Comparison of ENCODE assay signal across 12 mouse cellular contexts in the genomic region with DNA sequence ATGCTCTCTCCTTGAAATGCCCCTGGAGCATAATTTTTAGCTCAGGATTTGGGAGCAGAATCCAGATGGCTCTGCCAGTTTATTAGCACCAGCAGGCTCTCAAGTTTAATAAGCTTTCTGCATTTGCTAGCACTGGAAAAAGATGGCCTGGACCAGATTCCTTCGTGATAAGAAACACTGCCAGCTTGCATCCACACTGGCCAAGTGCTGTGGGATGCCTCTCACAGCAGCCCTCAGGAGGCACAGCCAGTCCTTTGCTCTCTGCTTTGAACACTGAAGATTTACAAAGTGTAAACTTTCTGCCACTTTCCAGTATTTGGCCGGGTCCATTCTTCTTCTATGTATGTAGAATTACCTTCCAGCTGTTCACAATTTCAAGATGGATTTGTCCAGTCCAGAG.
DNase-seq lines count a peak whose midpoint lies in the region; ATAC-seq and TF ChIP-seq lines count a peak whose summit lies in the region.
"Had no signal": no experiment of that assay in that cellular context is flagged by ENCODE, and none has a peak within 500 bp of the region (broad histone marks: within the 10 kb centered on the region; RNA-seq: fewer than 3 reads in every experiment).

No protein-coding gene starts in this region.

- no peaks in the 10 kb centered on the region for H3K36me3 ChIP-seq in heart, embryonic 13.5 days
- H3K36me3 ChIP-seq in embryonic facial prominence, embryonic 11.5 days (replicated peaks; ENCODE audit: control insufficient read depth, insufficient read depth, low read depth, low read length) = no peaks in the 10 kb centered on the region
- no peaks in the 10 kb centered on the region for H3K36me3 ChIP-seq in limb, embryonic 13.5 days
- H3K36me3 ChIP-seq: embryonic facial prominence, embryonic 15.5 days; liver, embryonic 15.5 days had no signal

- H3K27ac ChIP-seq in heart, embryonic 13.5 days (replicated peaks) = peak overlapping the region; percentile 93
- H3K27ac ChIP-seq in layer of hippocampus, adult 2 months = peak overlapping the region; percentile 32; the same call in 1 of the 2 replicates
- peak overlapping the region; percentile 22; the same call in 1 of the 2 replicates for H3K27ac ChIP-seq in embryonic facial prominence, embryonic 11.5 days (replicated peaks; ENCODE audit: low read depth, low read length)
- H3K27ac ChIP-seq in limb, embryonic 13.5 days = peak overlapping the region; percentile 81
- H3K27ac ChIP-seq: embryonic facial prominence, embryonic 15.5 days; kidney, postnatal 0 days; liver, embryonic 15.5 days had no signal

- peaks cover 29% of the 10 kb centered on the region for H3K4me1 ChIP-seq in heart, embryonic 13.5 days
- no peaks in the 10 kb centered on the region for H3K4me1 ChIP-seq in embryonic facial prominence, embryonic 11.5 days (ENCODE audit: control insufficient read depth, insufficient read depth, low read length)
- peaks cover 18% of the 10 kb centered on the region for H3K4me1 ChIP-seq in limb, embryonic 13.5 days
- H3K4me1 ChIP-seq: embryonic facial prominence, embryonic 15.5 days; liver, embryonic 15.5 days had no signal

- WGBS in heart, embryonic 13.5 days = 27% methylated on average over 2 of the region's 2 CpGs
- WGBS in embryonic facial prominence, embryonic 11.5 days = 33% methylated on average over 2 of the region's 2 CpGs
- 26% methylated on average over 2 of the region's 2 CpGs for WGBS in limb, embryonic 13.5 days

- no peak for TF ChIP-seq CTCF in layer of hippocampus, adult 2 months (conservative IDR thresholded peaks at IDR 0.05)

- peak overlapping the region; percentile 65; the same call in 1 of the 2 replicates for H3K9ac ChIP-seq in heart, embryonic 13.5 days
- no peak overlapping the region for H3K9ac ChIP-seq in embryonic facial prominence, embryonic 11.5 days (replicated peaks; ENCODE audit: low read length)
- no peak overlapping the region for H3K9ac ChIP-seq in limb, embryonic 13.5 days
- H3K9ac ChIP-seq: embryonic facial prominence, embryonic 15.5 days; forebrain, postnatal 0 days; liver, embryonic 15.5 days had no signal

- H3K9me3 ChIP-seq in heart, embryonic 13.5 days = no peaks in the 10 kb centered on the region; the same call in 1 of the 2 replicates
- H3K9me3 ChIP-seq in embryonic facial prominence, embryonic 11.5 days (replicated peaks; ENCODE audit: control insufficient read depth, low read length) = no peaks in the 10 kb centered on the region
- H3K9me3 ChIP-seq in limb, embryonic 13.5 days = no peaks in the 10 kb centered on the region
- H3K9me3 ChIP-seq: embryonic facial prominence, embryonic 15.5 days; liver, embryonic 15.5 days had no signal

- ATAC-seq in heart, embryonic 13.5 days (ENCODE audit: extremely low read depth, insufficient number of reproducible peaks, low FRiP score, low TSS enrichment) = no peak
- ATAC-seq in embryonic facial prominence, embryonic 11.5 days (replicated peaks; ENCODE audit: insufficient number of reproducible peaks, low FRiP score, low TSS enrichment, low read depth) = no peak
- ATAC-seq in limb, embryonic 13.5 days (ENCODE audit: low FRiP score, low read depth) = peak; percentile 55
- ATAC-seq in CD4-positive, CD25-positive, alpha-beta regulatory T cell, adult 4 months = no peak

- intact Hi-C loops in heart, postnatal 36 days (cut with DNase I) = no loop called here

- H3K4me3 ChIP-seq in heart, embryonic 13.5 days = no peak overlapping the region
- H3K4me3 ChIP-seq in layer of hippocampus, adult 2 months = no peak overlapping the region
- no peak overlapping the region for H3K4me3 ChIP-seq in embryonic facial prominence, embryonic 11.5 days (ENCODE audit: low read depth, low read length)
- peak overlapping the region; percentile 10 for H3K4me3 ChIP-seq in limb, embryonic 13.5 days
- H3K4me3 ChIP-seq: embryonic facial prominence, embryonic 15.5 days; liver, embryonic 15.5 days had no signal

- no peak for DNase-seq in heart, postnatal 36 days
- DNase-seq in layer of hippocampus, adult 2 months (ENCODE audit: low spot score in 2 of 2) = no peak
- no peak for DNase-seq in layer of hippocampus, adult 9-11 months
- DNase-seq in embryonic facial prominence, embryonic 11.5 days (ENCODE audit: low spot score) = no peak
- no peak for DNase-seq in T-cell, adult 2 months (ENCODE audit: low spot score)
- DNase-seq: forebrain, postnatal 0 days had no signal

- peak overlapping the region; percentile 34; the same call in 1 of the 2 replicates for H3K4me2 ChIP-seq in heart, embryonic 13.5 days
- H3K4me2 ChIP-seq in embryonic facial prominence, embryonic 11.5 days (ENCODE audit: low read depth, low read length) = no peak overlapping the region
- peak overlapping the region; percentile 43 for H3K4me2 ChIP-seq in limb, embryonic 13.5 days (replicated peaks)
- H3K4me2 ChIP-seq: embryonic facial prominence, embryonic 15.5 days; liver, embryonic 15.5 days had no signal

- peaks cover 7% of the 10 kb centered on the region; the same call in 1 of the 2 replicates for H3K27me3 ChIP-seq in heart, embryonic 13.5 days (replicated peaks)
- 0 out of 2 replicates have a peak, but pooled peaks cover 2% of the 10 kb centered on the region for H3K27me3 ChIP-seq in embryonic facial prominence, embryonic 11.5 days (ENCODE audit: control insufficient read depth, insufficient read depth, low read length)
- H3K27me3 ChIP-seq in limb, embryonic 13.5 days = peaks cover 29% of the 10 kb centered on the region; the same call in 1 of the 2 replicates

Comparison
In these comparisons a context has a peak if more than half of its experiments do, and no peak if none do; other contexts are left out.
1. H3K27ac ChIP-seq: peak in every context shown above with its lines; median percentile 93 in heart, embryonic 13.5 days; 81 in limb, embryonic 13.5 days; 32 in layer of hippocampus, adult 2 months; 22 in embryonic facial prominence, embryonic 11.5 days.